Mouse (Mus musculus) midbrain, embryonic 10.5 days (tissue): ENCODE measurements around the gene Nhp2. TPM values are rescaled to one million over a fixed set of nuclear protein-coding genes. Genes with fewer than 3 reads are reported as not detected.

Experiments
- DNase-seq: peaks from one replicate; pipeline ENCODE4 v3.0.0-alpha.2; 2017; ENCODE audit warnings: low spot score
- H3K27ac ChIP-seq: fragments of 300-500 bp; sonication (generic); replicated peaks from 2 replicates; pipeline ENCODE4 v1.5.1; 2016; ENCODE audit warnings: mild to moderate bottlenecking
- H3K27me3 ChIP-seq: fragments of 300-500 bp; sonication (generic); 2 replicates; pipeline ENCODE4 v1.6.1; 2016; ENCODE audit warnings: low read depth, mild to moderate bottlenecking; ENCODE audit not compliant: poor library complexity, severe bottlenecking
- H3K36me3 ChIP-seq: fragments of 300-500 bp; sonication (generic); 2 replicates; pipeline ENCODE4 v1.6.1; 2016; ENCODE audit warnings: mild to moderate bottlenecking, moderate library complexity
- H3K4me1 ChIP-seq: fragments of 300-500 bp; sonication (generic); 2 replicates; pipeline ENCODE4 v1.6.1; 2016
- H3K4me3 ChIP-seq: fragments of 300-500 bp; sonication (generic); 2 replicates; pipeline ENCODE4 v1.5.1; 2016; ENCODE audit warnings: mild to moderate bottlenecking, moderate library complexity
- H3K9me3 ChIP-seq: fragments of 300-500 bp; sonication (generic); replicated peaks from 2 replicates; pipeline ENCODE4 v1.6.1; 2016; ENCODE audit warnings: mild to moderate bottlenecking
- WGBS: fragments of 180-500 bp; shearing (Covaris S2); methylation state at CpG from one replicate; pipeline ENCODE4 v1.1.7; 2016; 5-methylcytosine and 5-hydroxymethylcytosine counted together
- polyA plus RNA-seq: library from polyadenylated mRNA; unstranded; fragments of >200 nt; fragmentation: Nextera tagmentation; extraction: Ambion mirVana; gene quantifications from 2 replicates; pipeline ENCODE4 v1.2.1, GENCODE M21; 2016

Gene Nhp2
- polyA plus RNA-seq, 1 experiment from 2014 or later, result 269 TPM

DNA sequence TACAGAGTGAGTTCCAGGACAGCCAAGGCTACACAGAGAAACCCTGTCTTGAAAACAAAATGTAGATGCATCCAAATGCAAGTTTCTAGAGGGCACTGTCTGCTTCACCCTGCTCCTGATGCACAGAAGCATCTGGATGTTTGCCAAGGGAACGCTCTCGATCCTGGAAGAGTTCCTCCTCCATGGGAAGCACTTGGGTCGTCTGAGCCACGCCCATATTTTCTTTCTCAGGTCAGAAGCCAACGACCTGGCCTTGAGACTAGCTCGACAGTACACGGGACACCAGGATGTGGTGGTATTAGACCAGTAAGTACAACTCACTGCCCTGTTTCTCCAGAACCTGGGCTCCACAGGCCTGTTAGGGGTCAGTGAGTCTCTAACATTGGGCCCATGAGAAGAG lies 28.4 kb upstream of the Nhp2 start:
- no peak for DNase-seq
- H3K27ac ChIP-seq, result no peak overlapping the region
- no peaks in the 10 kb centered on the region for H3K27me3 ChIP-seq
- H3K4me3 ChIP-seq, result no peak overlapping the region
- peaks cover 100% of the 10 kb centered on the region for H3K36me3 ChIP-seq
- H3K9me3 ChIP-seq, result no peaks in the 10 kb centered on the region
- WGBS, result 86% methylated on average over 7 of the region's 7 CpGs
- peaks cover 3% of the 10 kb centered on the region; the same call in 1 of the 2 replicates for H3K4me1 ChIP-seq

DNA sequence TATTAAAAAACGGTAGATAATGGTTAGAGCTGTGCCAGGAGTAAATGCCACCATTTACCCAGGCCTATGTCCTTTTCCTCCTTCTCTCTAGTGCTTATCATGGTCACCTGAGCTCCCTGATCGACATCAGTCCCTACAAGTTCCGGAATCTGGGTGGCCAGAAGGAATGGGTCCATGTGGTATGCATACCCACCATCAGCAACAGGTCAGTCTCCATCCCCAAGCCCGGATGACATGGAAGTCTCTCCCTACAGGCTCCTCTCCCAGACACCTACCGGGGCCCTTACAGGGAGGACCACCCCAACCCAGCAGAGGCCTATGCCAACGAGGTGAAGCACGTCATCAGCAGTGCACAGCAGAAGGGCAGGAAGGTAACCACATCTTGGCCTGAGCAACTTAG lies 27.6 kb upstream of the Nhp2 start:
- Histone ChIP-seq H3K27ac (no peak overlapping the region), H3K4me3 (no peak overlapping the region), H3K4me1 (no peaks in the 10 kb centered on the region), H3K9me3 (no peaks in the 10 kb centered on the region), H3K27me3 (no peaks in the 10 kb centered on the region), H3K36me3 (peaks cover 100% of the 10 kb centered on the region)
- DNase-seq, result no peak
- 94% methylated on average over 7 of the region's 7 CpGs for WGBS

DNA sequence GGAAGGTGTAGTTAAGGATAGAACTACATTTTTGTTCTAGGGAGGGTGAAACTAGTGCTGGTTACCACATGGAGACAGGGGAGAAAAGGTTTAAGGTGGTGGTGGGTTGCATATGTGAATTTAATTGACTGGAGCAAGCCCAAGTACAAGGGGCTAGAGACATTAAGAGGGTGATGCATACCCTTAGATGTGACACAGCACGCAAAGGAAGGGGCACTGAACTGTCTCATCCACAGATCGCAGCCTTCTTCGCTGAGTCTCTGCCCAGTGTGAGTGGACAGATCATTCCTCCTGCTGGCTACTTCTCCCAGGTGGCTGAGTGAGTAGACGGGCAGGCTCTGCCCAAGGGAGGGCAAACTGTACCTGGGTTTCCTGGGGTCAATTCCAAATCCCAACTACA lies 26.2 kb upstream of the Nhp2 start:
- Histone ChIP-seq H3K27me3 (no peaks in the 10 kb centered on the region), H3K27ac (no peak overlapping the region), H3K9me3 (no peaks in the 10 kb centered on the region), H3K4me1 (no peaks in the 10 kb centered on the region), H3K4me3 (no peak overlapping the region), H3K36me3 (peaks cover 100% of the 10 kb centered on the region)
- no peak for DNase-seq
- WGBS, result 97% methylated on average over 4 of the region's 4 CpGs

DNA sequence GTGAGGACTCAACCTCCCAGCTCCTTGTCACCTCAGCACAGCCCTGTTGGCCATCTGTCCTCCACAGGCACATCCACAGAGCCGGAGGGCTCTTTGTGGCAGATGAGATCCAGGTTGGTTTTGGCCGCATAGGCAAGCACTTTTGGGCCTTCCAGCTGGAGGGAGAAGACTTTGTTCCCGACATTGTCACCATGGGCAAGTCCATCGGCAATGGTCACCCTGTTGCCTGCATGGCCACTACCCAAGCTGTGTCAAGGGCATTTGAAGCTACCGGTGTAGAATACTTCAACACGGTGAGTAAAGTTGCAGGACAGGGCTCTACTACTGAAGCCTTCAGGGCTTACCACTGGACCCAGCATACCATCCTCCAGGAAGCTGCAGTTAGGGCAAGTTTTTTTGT lies 25.7 kb upstream of the Nhp2 start:
- H3K27me3 ChIP-seq, result no peaks in the 10 kb centered on the region
- H3K9me3 ChIP-seq, result no peaks in the 10 kb centered on the region
- WGBS, result 91% methylated on average over 6 of the region's 6 CpGs
- peaks cover 100% of the 10 kb centered on the region for H3K36me3 ChIP-seq
- H3K27ac ChIP-seq, result no peak overlapping the region
- no peaks in the 10 kb centered on the region for H3K4me1 ChIP-seq
- no peak for DNase-seq
- no peak overlapping the region for H3K4me3 ChIP-seq

DNA sequence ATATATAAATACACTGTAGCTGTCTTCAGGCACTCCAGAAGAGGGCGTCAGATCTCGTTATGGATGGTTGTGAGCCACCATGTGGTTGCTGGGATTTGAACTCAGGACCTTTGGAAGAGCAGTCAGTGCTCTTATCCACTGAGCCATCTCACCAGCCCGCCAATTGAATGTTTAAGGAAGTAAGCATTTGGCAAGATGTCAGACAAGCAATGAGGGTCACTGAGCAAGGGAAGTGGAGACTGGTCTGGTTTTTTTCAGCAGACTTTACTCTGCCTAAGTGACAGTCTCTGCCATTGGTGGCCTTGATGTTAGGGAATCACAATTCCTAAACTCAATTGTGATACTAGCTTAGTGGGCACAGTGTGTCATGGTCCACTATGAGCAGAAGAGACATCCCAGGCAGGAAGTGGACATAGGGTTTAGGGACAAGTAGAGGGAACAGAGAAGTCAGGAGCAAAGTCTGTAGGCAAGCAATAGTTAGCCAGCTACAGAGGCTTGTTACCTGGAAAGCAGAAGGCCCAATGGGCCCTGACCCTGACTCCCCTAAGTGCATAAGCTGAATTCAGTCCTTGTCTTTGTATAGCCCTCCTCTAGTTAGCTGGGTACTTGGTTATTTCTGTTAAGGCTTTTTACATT lies 24.7 kb upstream of the Nhp2 start:
- 88% methylated on average over 3 of the region's 3 CpGs for WGBS
- peaks cover 100% of the 10 kb centered on the region for H3K36me3 ChIP-seq
- H3K4me3 ChIP-seq, result no peak overlapping the region
- no peaks in the 10 kb centered on the region for H3K9me3 ChIP-seq
- no peak overlapping the region for H3K27ac ChIP-seq
- DNase-seq, result no peak
- H3K4me1 ChIP-seq, result no peaks in the 10 kb centered on the region
- H3K27me3 ChIP-seq, result no peaks in the 10 kb centered on the region

DNA sequence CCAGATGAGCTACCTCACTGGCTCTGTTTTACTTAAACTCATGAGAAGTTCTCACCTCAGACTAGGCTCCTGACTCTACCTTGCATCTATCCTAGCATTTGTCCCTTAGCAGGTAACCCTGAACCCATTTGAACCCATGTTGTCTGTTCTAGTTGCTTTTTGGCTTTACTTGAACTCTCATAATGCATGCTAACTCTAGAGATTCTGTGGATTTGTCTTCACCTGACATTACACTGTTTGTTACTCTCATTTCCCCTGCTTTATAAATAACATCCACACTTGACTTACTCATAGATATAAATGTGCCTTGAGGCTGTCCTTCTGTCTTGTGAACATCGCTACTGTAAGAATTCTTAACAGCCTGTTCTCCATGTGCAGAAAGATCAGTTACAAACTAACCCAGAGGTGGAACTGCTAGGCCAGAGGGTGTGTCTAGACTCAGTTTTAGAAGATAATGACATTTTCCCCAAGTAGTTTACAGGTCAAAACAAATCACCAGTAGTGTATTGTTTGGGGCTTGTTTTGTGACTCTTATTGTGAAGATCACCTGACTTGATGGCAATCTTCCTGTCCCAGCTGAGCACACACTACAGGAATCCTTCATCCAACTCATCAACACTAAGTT lies 24.0 kb upstream of the Nhp2 start:
- Histone ChIP-seq H3K4me3 (no peak overlapping the region), H3K27ac (no peak overlapping the region), H3K4me1 (no peaks in the 10 kb centered on the region), H3K9me3 (no peaks in the 10 kb centered on the region), H3K36me3 (peaks cover 100% of the 10 kb centered on the region), H3K27me3 (no peaks in the 10 kb centered on the region)
- DNase-seq, result no peak
- 100% methylated on average over 1 of the region's 1 CpGs for WGBS

DNA sequence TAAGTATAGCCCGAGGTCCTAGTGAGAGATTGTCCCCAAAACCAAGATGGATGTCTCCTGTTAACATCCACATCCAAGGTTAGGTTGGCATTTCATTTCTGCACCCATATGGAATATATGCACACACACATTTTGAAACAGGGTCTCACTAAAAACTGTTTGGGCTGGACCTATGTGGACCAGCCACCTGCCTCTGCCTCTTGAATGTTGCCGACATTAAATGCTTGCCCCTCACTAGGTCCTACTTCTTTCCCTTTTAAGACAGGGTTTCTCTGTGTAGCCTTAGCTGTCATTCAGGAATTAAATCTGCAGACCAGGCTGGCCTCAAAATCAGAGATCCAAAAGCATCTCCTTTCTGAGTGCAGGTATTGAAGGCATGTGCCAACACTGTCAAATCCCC lies 22.0 kb upstream of the Nhp2 start:
- DNase-seq, result no peak
- Histone ChIP-seq H3K9me3 (no peaks in the 10 kb centered on the region), H3K4me3 (no peak overlapping the region), H3K36me3 (peaks cover 100% of the 10 kb centered on the region), H3K27ac (no peak overlapping the region), H3K27me3 (no peaks in the 10 kb centered on the region), H3K4me1 (peaks cover 12% of the 10 kb centered on the region)
- 90% methylated on average over 2 of the region's 2 CpGs for WGBS

DNA sequence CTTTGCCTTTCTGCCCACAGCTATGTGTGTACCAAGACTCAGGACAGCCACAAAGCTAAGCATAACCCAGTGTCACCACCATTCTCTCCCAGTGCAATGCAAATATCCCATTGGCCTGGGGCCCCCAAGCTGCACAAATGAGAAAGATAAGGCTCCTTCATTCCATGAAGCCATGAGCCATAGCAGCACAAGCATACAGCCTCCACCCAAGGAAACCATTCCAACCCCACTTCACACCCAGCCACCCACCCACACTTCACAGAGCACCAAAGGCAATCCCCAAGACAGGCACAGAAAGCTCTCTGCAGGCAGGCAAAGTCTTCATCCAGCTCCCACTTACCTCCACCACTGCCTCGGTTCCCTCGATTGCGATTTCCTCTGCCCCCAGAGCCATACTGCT lies 17.3 kb upstream of the Nhp2 start:
- H3K27me3 ChIP-seq, result no peaks in the 10 kb centered on the region
- H3K9me3 ChIP-seq, result no peaks in the 10 kb centered on the region
- 98% methylated on average over 3 of the region's 3 CpGs for WGBS
- H3K4me3 ChIP-seq, result peak overlapping the region; percentile 24; the same call in 1 of the 2 replicates
- peaks cover 89% of the 10 kb centered on the region for H3K36me3 ChIP-seq
- H3K4me1 ChIP-seq, result peaks cover 41% of the 10 kb centered on the region
- DNase-seq, result no peak
- no peak overlapping the region for H3K27ac ChIP-seq

DNA sequence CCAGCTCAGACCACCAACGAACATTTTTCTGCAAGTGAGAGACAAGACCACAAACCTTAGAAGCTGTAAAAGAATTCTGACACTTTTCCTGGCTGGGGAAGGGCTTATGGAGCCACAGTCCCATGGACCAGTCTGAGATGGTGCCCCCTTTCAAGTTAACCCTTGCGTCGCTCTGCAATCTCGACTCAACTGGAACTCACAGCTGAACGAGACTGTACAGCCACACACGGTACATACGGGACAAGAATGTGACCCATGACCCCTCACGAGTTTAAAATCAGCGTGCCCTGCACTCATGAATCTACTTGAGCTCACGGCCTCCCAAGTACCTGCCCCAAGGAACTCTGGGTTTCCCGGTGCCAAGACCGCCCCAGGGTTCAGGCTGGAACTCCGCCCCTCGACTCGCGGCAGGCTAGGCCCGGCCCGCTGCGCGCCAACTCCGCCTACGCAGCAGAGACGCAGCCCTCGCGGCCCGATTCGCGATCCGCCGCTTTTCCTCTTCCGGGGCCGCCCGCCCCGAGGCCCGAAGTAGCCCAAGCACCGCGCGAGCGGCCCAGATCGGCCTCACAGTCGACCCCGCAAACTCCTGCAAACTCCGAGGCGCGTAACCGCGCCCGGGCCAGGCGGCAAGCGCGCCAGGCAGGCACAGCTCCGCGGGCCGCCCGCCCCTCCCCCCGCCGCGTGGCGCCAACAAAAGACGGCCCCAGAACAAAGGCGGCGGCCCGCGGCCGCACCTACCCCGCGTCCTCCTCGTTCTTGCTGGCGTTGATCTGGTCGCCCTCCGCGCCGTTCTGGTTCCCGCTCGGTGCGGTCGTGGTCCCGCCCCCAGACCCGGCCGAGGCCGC lies 13.7 kb upstream of the Nhp2 start:
- H3K9me3 ChIP-seq, result no peaks in the 10 kb centered on the region
- peak; percentile 78 for DNase-seq
- H3K27me3 ChIP-seq, result no peaks in the 10 kb centered on the region
- H3K4me3 ChIP-seq, result peak overlapping the region; percentile 100
- H3K36me3 ChIP-seq, result peaks cover 53% of the 10 kb centered on the region
- H3K4me1 ChIP-seq, result peaks cover 48% of the 10 kb centered on the region
- under 1% methylated on average over 81 of the region's 81 CpGs for WGBS
- H3K27ac ChIP-seq, result peak overlapping the region; percentile 100

DNA sequence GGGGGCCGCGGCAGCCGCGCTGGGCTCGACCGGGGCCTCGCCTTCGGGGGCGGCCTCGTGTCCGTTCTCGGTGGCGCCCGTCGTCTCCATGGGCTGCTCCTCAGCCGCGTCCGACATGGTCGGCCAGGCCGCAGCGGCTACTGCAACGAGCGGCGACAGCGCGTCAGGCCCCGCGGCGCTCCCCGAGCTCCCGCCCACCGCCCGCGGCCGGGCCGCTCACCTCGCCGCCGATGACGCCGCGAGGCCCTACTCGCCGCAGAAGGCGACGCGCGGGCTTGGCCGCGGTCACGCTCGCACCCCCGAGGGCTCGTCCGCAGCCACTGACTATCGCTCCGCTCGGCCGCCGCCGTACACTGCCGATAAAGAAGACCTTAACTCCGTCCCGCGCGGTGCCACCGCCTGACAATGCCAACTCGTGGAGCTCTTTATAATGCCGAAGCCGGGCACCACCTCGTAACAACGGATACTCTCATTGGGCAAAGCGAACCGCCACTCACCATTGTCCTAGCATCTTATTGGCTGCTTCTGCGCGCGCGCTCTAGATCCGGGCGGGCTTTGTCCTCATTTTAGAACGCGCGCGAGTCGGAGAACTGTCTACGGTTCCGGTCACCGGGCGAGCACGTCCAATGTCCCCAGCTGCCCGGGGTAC lies 13.0 kb upstream of the Nhp2 start, which contains the start of gene Hnrnpab:
Hnrnpab (minus strand) TSS at position 401 of the 649 bp plus-strand sequence.
- peak; percentile 98 for DNase-seq
- no peaks in the 10 kb centered on the region for H3K9me3 ChIP-seq
- H3K36me3 ChIP-seq, result peaks cover 45% of the 10 kb centered on the region
- H3K27ac ChIP-seq, result peak within 1 kb of the TSS; percentile 100
- H3K4me1 ChIP-seq, result peaks cover 45% of the 10 kb centered on the region
- under 1% methylated on average over 91 of the region's 91 CpGs for WGBS
- peak within 1 kb of the TSS; percentile 100 for H3K4me3 ChIP-seq
- H3K27me3 ChIP-seq, result no peaks in the 10 kb centered on the region

DNA sequence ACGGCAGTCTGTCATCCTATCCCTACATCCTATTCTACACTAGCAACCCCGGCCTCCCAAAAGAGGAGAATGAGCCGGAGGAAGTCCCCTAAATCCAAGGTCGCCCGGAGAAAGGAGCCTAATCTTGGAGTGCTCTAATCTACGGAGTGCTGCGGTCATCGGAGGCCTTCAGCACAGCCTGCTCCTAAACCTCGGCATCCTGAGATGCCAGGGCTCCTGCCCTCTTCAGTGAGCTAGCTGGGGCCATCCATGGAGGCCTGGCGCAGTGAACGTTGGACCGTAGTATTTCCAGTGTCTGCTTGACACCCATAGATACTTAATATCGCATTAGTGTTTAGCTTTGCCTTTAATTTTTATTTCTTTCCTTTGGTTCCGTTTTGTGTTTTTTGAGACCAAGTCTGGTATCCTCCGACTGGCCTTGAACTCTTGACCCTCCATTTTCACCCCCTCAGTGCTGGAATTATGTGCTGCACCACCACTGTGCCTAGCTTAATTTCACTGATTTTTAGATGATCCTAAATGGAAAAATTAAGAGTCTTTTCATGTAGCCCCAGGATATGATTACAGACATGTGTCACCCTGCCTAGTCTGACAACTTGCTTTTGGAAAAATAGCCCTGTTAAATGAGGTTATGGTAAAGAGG lies 12.3 kb upstream of the Nhp2 start:
- peak overlapping the region; percentile 100 for H3K27ac ChIP-seq
- WGBS, result 11% methylated on average over 15 of the region's 15 CpGs
- peaks cover 39% of the 10 kb centered on the region for H3K4me1 ChIP-seq
- H3K27me3 ChIP-seq, result no peaks in the 10 kb centered on the region
- H3K9me3 ChIP-seq, result no peaks in the 10 kb centered on the region
- no peak for DNase-seq
- H3K4me3 ChIP-seq, result peak overlapping the region; percentile 100
- peaks cover 39% of the 10 kb centered on the region for H3K36me3 ChIP-seq

DNA sequence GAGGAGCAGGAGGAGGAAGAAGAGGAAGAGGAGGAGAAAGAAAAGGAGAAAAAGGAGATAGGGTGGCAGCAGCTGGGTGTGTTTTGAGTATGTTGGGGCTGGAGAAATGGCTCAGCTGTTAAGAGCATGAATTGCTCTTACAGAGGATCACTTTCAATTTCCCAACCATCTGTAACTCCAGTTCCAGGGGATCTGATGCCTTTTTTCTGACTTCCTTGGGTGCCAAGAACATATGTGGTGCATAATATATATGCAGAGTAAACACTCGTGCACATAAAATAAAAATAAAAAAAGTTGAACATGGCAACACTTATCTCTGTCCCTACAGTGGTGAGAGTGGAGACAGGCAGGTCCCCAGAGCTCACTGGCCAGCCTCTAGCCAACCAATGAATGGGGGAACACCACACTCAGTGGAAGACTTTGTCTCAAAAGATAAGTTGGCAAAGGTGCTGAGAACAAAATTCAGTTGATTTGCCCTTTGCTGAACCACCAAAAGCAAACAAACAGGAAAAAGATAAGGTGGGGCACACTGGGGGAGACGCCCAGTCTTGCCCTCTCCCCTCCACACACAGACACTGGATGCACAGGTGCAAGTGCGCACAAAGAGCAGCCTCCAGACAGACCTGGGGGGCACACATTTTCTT lies 10.1 kb upstream of the Nhp2 start:
- H3K27me3 ChIP-seq, result no peaks in the 10 kb centered on the region
- 84% methylated on average over 3 of the region's 3 CpGs for WGBS

More for the DNA sequence above, 10.1 kb upstream of the Nhp2 start:
- peaks cover 17% of the 10 kb centered on the region for H3K36me3 ChIP-seq
- H3K27ac ChIP-seq, result no peak overlapping the region
- H3K4me1 ChIP-seq, result peaks cover 18% of the 10 kb centered on the region
- H3K4me3 ChIP-seq, result no peak overlapping the region
- H3K9me3 ChIP-seq, result no peaks in the 10 kb centered on the region
- no peak for DNase-seq
